Mouse (Mus musculus) heart, postnatal 14 days (tissue): ENCODE data around the gene Tspan4. TPM values are rescaled to one million over a fixed set of nuclear protein-coding genes. Genes with fewer than 3 reads are reported as not detected.

Source experiments
- DNase-seq, 2 experiments: peaks; one replicate each; pipeline ENCODE4 v3.0.0; 2021 to 2022
- intact Hi-C: fragments of 180-260 bp; cut with DNase I; formaldehyde crosslinking; loops from one replicate; pipeline ENCODE4 v1.15.1; 2025
- total RNA-seq, 2 experiments: library from RNA; stranded (reverse); gene quantifications; 2 replicates each; pipeline ENCODE4 v1.2.3; 2021

Tspan4 gene
- total RNA-seq, 2 experiments from 2014 or later: 24.0 to 31.2 TPM

- intact Hi-C loops: no loop called here
- DNase-seq: no peak
Measured at GRCm38 (mm10) chr7:141486239-141486638, 11.2 kb downstream of the Tspan4 start.

DNA sequence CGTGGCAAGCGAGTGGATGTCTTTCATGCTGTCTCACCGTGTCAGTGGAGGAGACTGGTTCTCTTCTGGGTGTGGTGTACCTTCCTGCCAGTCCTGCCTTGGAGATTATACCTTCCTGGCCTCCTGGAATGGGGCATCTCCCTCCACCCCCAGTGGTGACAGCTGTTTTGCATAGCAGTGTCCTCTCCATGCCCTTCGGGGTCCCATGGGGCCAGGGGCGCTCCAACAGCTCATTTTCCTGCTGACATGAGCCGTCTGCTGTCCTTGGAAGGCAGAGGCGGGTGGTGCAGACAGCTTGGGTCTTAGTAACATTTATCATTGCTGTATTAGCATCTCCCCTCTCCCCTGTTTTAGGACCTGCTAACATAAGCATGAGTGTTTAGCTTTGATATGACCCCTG is 12.1 kb downstream of the Tspan4 start:
- intact Hi-C loops: no loop called here
- no peak for DNase-seq

DNA sequence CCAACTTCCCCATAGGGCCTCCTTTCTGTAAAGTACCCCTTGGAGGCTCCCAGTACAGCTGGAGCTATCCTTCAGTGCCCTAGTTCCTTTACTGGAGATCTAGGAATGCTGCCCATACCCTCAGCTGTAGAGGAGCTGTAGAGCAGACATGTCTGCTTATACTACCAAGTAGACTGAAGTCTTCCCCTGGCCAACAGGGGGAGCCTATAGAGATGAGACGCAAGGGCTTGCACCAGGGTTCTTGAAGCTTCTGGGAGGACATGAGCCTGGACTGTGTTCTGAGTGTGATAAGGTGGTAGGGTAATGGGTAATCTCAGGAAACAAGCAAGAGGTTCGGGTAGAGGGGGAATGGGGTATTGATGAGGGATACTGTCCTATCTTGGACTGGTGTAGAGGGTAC is 16.1 kb downstream of the Tspan4 start:
- intact Hi-C loops: no loop called here

DNA sequence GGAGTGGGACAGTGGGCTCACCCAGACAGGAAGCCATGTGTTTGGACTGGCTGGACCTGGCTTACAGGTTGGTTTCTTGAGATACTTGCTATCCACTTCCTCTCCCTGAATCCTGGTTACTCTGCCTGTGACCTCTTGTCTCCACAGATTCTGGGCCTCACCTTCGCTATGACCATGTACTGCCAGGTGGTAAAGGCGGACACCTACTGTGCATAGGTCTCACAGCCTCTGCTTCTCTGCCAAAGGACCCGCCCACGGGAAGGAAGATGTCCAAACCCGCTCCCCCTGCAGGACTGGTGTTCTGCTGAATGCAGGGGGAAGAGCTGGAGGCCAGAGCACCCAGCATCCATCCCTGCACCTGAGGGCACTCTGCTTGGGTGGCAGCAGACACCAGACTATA is 17.7 kb downstream of the Tspan4 start:
- intact Hi-C loops: no loop called here
- no peak for DNase-seq

More for the DNA sequence above, 16.1 kb downstream of the Tspan4 start:
- no peak for DNase-seq

DNA sequence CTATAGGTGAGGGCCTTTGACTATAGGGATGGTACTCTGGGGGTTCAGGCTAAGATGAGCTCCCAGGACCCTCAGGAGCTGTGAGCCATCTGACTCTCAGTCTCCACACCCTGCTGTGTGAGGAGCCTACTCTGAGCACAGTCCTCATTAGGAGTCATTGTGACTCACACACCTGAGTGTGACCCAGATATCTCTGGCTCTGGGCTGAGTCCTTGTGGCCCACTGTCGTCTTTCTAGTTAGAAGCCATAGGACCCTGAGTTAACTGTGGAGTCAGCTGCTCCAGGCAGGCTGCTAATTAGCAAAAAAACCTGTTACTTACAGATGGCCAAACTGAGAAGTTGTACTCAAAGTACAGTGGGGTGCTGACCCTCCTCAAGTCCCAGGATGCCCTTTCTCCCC is 18.7 kb downstream of the Tspan4 start:
- intact Hi-C loops: no loop called here

GRCm38 (mm10) chr7:141495379-141495778 is 20.3 kb downstream of the Tspan4 start:
- no peak for DNase-seq
- intact Hi-C loops: no loop called here

More for the DNA sequence above, 18.7 kb downstream of the Tspan4 start:
- DNase-seq: no peak

- intact Hi-C loops: no loop called here
- no peak for DNase-seq
Measured at GRCm38 (mm10) chr7:141495940-141496339, 20.9 kb downstream of the Tspan4 start.

DNA sequence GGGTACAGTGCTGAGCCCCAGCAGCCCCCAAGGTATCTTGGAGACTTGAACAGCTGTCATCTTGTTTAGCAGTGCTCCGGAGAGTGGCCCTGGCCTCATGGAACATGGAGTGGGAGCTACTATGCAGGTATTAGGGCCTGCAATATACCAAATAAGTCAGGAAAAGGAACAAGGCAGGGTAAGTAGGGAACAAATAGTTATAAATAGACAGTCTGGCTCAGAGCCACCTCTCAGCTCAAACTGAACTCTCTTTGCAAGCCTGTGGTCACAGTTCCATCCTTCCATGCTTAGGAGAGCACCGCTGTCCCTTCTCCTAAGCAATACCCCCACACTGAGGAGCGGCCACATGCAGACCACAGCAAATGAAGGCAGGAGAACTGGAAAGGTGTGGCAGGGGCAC is 22.6 kb downstream of the Tspan4 start:
- peak; percentile 20 to 39 for DNase-seq
- intact Hi-C loops: no loop called here

DNA sequence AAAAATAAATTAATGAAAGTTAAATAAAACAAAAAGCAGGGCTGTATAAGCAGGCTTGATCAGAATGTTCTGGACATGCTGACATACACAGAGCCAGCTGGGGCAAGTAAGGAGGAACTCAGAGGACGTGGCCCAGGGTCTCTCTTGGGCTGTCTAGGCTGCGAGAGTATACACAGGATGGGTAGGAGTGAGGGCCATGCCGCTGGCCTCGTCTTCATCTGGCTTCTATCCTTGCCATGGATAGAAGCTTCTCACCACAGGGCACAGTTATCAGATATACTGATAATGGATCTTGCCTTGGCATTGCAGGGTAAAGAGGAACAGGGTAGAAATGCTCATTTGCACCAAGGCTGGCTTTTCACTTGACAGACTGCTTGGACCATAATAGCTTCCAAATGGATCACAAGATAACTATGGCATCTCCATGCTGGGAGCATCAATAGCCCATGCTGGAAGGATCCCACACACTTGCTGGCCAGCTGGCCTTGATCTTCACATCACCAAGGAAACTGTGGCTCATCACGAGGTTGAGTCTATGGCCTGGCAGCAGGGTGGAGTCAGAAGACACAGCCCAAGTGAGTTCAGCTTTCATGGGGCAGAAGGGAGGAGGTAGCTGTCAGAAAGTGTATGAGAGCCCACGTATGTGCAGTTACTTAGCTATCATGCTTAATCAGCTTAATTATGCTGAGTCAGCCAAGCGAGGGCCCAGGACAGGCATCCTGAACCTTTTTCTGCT is 26.9 kb downstream of the Tspan4 start:
- no peak for DNase-seq
- intact Hi-C loops: no loop called here

DNA sequence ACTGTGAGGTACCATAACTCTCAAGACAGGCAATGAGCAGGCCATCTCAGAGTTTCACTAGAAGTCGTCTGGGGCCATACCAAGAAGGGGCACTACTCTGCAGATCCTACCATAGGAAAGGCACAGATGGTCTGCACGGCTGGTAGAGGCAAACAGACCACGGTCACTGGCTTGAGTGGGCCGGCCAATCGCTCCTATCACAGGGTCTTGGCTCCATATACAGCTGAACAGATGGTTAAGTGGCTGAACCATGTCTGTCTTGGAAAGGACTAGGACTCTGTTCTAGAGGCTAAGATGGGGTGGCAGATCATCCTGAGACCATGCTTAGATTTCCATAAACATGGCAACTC is 27.5 kb downstream of the Tspan4 start:
- intact Hi-C loops: no loop called here
- DNase-seq: no peak

DNA sequence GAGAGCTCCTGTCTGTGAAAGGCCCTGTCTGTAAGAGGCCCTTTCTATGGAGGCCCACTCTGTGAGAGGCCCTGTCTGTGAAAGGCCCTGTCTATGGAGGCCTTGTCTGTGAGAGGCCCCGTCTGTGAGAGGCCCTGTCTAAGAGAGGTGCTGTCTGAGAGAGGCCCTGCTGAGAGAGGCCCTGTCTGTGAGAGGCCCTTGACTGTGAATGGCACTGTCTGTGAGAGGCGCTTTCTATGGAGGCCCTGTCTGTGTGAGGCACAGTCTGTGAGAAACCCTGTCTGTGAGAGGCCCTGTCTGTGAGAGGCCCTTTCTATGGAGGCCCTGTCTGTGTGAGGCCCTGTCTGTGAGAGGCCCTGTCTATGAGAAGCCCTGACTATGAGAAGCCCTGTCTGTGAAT is 31.2 kb downstream of the Tspan4 start:
- intact Hi-C loops: no loop called here
- DNase-seq: no peak

DNA sequence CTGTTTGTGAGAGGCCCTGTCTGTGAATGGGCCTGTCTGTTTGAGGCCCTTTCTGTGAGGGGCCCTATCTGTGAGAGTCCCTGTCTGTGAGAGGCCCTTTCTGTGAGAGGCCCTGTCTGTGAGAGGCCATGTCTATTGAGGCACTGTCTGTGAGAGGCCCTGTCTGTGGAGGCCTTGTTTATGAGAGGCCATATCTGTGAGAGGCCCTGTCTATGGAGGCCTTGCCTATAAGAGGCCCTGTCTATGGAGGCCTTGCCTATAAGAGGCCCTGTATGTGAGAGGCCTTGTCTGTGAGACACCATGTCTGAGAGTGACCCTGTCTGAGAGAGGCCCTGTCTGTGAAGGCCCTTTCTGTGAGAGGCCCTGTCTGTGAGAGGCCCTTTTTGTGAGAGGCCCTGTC is 33.1 kb downstream of the Tspan4 start:
- intact Hi-C loops: no loop called here

GRCm38 (mm10) chr7:141510196-141510595 is 35.2 kb downstream of the Tspan4 start:
- no peak for DNase-seq
- intact Hi-C loops: no loop called here

More for the DNA sequence above, 33.1 kb downstream of the Tspan4 start:
- no peak for DNase-seq

DNA sequence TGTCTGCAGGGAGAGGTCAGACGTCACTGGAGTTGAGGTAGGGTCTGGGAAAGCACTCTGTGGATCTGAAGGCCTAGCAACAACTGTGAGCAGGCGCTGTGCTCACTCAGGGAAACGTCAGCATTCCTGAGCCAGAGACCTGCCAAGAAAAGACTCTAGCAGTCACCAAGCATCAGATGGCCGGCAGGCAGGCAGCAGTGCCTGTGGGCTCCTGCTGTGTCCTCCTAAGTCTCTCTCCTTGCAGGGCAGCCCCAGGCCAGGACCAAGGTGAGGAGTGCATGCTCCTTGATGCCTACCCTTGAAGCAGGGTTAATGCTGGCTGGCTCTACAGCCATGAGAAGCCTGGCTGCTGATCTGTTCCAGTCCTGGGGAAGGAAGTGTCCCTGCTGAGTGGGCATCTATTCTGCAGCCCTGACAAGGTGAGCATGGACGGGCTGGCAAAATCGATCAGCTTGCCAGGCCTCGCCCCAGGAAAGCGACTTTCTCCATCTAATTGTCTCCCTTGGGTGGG is 35.7 kb downstream of the Tspan4 start:
- intact Hi-C loops: no loop called here
- peak; percentile 27 to 47 for DNase-seq

GRCm38 (mm10) chr7:141517638-141518037 is 42.6 kb downstream of the Tspan4 start:
- DNase-seq: peak in 1 of 2 experiments; percentile 14
- intact Hi-C loops: no loop called here

DNA sequence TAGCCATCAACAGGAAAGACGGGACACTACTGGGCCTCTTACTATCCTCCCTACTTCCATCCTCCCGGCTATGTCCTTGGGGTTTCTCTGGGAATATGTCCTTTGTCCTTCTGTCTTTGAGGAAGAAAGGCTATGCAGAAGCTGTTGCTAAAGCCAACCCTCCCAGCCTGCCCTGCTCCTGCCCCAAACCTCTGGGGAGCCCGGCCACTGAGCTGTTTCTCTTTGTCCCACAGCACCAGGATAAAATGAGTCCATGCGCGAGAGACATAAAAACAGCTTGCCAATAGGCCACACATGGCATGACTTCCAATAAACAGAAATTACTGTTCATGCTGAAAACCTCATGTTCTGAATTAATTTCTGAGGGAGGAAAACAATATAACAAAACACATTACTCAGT is 43.3 kb downstream of the Tspan4 start:
- no peak for DNase-seq
- intact Hi-C loops: no loop called here

DNA sequence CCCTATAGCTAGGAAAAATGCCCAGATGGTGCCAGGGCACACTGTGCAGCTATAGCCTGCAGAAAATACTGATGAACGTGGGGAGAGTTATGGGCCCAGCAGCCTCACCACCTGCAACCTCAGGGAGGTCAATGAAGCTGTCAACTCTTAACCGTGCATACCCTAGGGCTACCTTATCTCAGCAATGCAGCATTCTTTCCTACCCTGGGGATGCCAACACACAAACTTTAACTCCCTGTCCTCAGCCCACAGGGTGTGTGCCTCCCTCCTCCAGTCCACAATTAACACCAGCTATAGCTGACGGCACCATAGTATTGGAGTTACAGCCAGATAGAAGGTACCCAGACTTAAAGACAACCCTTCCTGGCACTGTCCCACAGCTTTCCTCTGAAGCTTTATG is 43.9 kb downstream of the Tspan4 start:
- intact Hi-C loops: no loop called here
- no peak for DNase-seq

DNA sequence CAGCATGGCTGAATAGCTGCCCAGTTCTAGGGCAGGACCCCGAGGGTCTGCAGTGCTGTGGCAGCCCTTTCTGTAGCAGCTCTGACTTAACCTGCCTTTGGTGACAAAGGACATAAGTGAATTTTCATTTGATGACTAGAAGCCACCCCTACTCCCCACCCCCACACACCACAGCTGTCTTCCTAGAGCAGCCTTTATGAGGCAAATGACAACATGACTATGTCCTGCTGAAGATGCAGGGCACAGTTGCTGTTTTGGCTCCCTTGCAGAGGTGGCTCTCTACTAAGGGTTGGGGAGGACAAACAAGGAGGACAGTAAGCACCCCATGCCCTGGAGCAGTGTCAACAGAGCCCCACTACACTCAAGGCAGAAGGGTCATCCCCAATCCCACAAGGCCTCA is 44.8 kb downstream of the Tspan4 start:
- intact Hi-C loops: loop anchor here (10.0 kb wide), 1 partner anchor 285 kb away; no protein-coding TSS in a partner anchor
- no peak for DNase-seq

DNA sequence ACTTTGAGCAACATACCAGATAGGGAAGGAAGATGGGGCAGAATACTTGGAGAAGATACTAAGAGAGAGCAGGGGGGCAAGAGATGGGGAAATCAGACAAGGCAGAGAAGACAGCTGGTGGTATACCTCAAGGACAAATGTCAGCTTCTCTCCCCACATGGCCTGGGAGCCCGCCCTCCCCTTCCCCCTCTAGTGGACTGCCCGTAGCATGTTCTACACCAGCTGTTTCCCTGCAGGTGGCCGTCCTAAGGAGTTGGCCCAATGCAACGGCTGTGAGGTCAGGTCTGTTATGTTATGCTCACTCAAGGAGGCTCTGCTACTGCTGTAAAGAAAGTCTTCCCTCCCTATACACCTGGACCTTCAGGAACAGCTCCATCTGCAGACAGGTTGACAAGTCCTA is 48.0 kb downstream of the Tspan4 start:
- intact Hi-C loops: loop anchor here (10.0 kb wide), 1 partner anchor 288 kb away; no protein-coding TSS in a partner anchor
- no peak for DNase-seq

- intact Hi-C loops: loop anchor here (2.0 to 10.0 kb wide), 2 partner anchors 115 to 289 kb away; no protein-coding TSS in a partner anchor
- DNase-seq: no peak
Measured at GRCm38 (mm10) chr7:141524271-141524670, 49.2 kb downstream of the Tspan4 start.

DNA sequence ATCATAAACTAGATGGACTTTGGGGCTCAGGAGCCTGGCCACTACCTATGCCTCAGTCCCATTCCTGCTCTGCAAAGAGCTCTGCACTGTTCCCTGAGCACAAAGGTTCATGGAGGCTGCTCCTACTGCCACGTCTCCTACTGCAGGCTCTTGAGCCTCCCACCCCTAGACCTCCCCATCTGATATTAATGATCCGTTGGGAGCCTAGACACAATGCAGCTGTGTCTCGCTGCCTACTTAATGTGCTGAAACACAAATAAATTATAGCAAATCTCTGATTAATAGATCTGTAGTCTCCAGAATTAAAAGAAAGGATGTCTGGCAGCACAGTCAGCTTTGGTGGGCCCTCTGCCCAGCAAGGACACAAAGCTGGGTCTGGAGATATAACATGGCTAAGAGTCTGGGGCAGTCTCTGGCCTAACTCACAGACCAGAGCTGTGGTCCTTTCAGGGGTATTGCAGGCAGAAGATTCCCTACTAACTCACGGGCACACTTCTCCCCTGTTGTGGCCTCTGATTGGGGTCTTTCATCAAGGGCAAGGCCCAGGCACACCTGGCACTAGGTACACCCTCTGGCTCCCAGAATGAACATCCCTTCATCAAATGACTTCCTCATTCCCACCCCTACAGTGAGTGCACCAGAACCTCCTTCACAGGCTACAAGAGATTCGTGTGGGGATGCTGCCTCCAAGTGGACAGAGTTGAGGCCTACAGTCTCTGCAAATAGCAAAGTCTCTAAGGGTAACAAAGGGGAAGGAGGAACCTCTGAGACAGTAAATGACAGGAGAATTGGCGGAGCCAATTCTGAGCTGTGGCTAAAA is 49.9 kb downstream of the Tspan4 start:
- intact Hi-C loops: loop anchor here (1.0 to 10.0 kb wide), 3 partner anchors 45 to 290 kb away; no protein-coding TSS in a partner anchor

More for the DNA sequence above, 49.9 kb downstream of the Tspan4 start:
- peak; percentile 79 to 85 for DNase-seq
